Mouse (Mus musculus): ENCODE measurements around the gene Prss57. TPM values are rescaled to one million over a fixed set of nuclear protein-coding genes. Genes with fewer than 3 reads are reported as not detected.
A peak's percentile ranks its signal among the peaks of the same experiment; 100 is the strongest.

Prss57 gene
- polyA plus RNA-seq, 1 experiment from 2014 or later, result not detected

DNA sequence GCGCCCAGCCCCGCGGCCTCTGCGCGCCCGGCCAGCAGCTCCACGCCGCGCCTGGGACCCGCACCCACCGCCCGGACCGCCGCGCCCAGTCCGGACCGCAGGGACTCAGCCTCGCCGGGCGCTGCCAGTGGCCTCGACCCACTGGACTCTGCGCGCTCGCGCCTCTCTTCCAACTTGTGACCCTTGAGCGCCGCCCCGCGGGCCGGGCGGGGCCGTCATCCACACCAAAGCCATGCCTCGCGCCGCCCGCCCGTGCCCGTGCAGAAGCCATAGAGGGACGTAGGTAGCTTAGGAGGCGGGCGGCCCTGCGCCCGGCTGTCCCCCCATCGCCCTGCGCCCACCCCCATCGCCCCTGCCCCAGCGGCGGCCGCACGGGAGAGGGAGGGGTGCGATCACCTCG lies 55.4 kb downstream of the Prss57 start:
- Histone ChIP-seq H3K4me3 (replicated peaks) (0 out of 2 replicates have a peak overlapping the region, but pooled peaks have one; percentile 15), H3K4me2 (peak overlapping the region; percentile 30; the same call in 1 of the 2 replicates), H3K27ac (no peak overlapping the region), H3K27me3 (peaks cover 34% of the 10 kb centered on the region), H3K36me3 (peaks cover 77% of the 10 kb centered on the region), H3K9me3 (peaks cover 67% of the 10 kb centered on the region), H3K9ac (replicated peaks) (no peak overlapping the region; the same call in 1 of the 2 replicates), H3K4me1 (replicated peaks) (peaks cover 5% of the 10 kb centered on the region; the same call in 1 of the 2 replicates)
- no peak for ATAC-seq (ENCODE audit: insufficient number of reproducible peaks, insufficient read depth, low FRiP score, low TSS enrichment, low read depth)
- WGBS, result 28% methylated on average over 51 of the region's 52 CpGs

- H3K9ac ChIP-seq (replicated peaks), result no peak overlapping the region
- peaks cover 41% of the 10 kb centered on the region for H3K27me3 ChIP-seq
- ATAC-seq (ENCODE audit: insufficient number of reproducible peaks, insufficient read depth, low FRiP score, low TSS enrichment, low read depth), result no peak
- H3K4me3 ChIP-seq (replicated peaks), result no peak overlapping the region
- no peak overlapping the region for H3K27ac ChIP-seq
- 95% methylated on average over 15 of the region's 15 CpGs for WGBS
- H3K36me3 ChIP-seq, result peaks cover 62% of the 10 kb centered on the region
- peaks cover 52% of the 10 kb centered on the region for H3K9me3 ChIP-seq
- H3K4me1 ChIP-seq (replicated peaks), result peaks cover 5% of the 10 kb centered on the region; the same call in 1 of the 2 replicates
- no peak overlapping the region for H3K4me2 ChIP-seq
Observed at GRCm38 (mm10) chr10:79733847-79734246, 56.9 kb downstream of the Prss57 start.

DNA sequence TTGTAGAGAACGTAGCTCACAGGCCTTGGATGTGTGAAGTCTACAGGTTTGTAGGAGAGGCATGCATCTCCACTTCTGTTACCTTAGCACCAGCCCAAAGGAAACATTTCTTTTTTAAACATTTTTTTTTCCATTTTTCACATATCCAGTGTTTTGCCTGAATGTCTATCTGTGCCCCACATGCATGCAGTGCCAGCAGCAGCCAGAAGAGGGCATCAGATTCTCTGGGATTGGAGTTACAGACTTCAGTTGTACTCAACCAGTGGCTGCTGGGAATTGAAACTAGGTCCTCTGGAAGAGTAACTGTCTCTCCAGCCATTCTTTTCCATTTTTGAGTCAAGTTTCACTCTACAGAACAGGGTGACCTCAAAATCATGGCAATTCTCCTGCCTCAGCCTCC lies 58.3 kb downstream of the Prss57 start:
- ATAC-seq (ENCODE audit: insufficient number of reproducible peaks, insufficient read depth, low FRiP score, low TSS enrichment, low read depth), result no peak

More for the DNA sequence above, 58.3 kb downstream of the Prss57 start:
- no peak overlapping the region for H3K27ac ChIP-seq
- peaks cover 40% of the 10 kb centered on the region for H3K9me3 ChIP-seq
- no peak overlapping the region for H3K4me3 ChIP-seq (replicated peaks)
- 93% methylated on average over 1 of the region's 1 CpGs for WGBS
- H3K27me3 ChIP-seq, result peaks cover 43% of the 10 kb centered on the region
- H3K36me3 ChIP-seq, result peaks cover 49% of the 10 kb centered on the region
- no peak overlapping the region for H3K9ac ChIP-seq (replicated peaks)
- H3K4me2 ChIP-seq, result no peak overlapping the region
- peaks cover 5% of the 10 kb centered on the region; the same call in 1 of the 2 replicates for H3K4me1 ChIP-seq (replicated peaks)

Other genes starting within 250 kb of the Prss57 start
- 74.8 and 78.1 TPM in 2 replicates for gene Mier2, start 235.8 kb downstream of the Prss57 start, polyA plus RNA-seq (2016; fragmentation: Nextera tagmentation; extraction: Ambion mirVana)
- not detected in 2 replicates for gene Theg, start 203.6 kb downstream of the Prss57 start, polyA plus RNA-seq (2016; fragmentation: Nextera tagmentation; extraction: Ambion mirVana)
- not detected in 2 replicates for gene C2cd4c, start 176.9 kb downstream of the Prss57 start, polyA plus RNA-seq (2016; fragmentation: Nextera tagmentation; extraction: Ambion mirVana)
- 12.0 and 12.2 TPM in 2 replicates for gene Shc2, start 153.0 kb downstream of the Prss57 start, polyA plus RNA-seq (2016; fragmentation: Nextera tagmentation; extraction: Ambion mirVana)
- not detected in 2 replicates for gene Odf3l2, start 145.2 kb downstream of the Prss57 start, polyA plus RNA-seq (2016; fragmentation: Nextera tagmentation; extraction: Ambion mirVana)
- gene Madcam1, start 126.4 kb downstream of the Prss57 start, polyA plus RNA-seq (2016; fragmentation: Nextera tagmentation; extraction: Ambion mirVana), result 7.1 and 7.2 TPM in 2 replicates
- 57.6 and 63.1 TPM in 2 replicates for gene Tpgs1, start 121.6 kb downstream of the Prss57 start, polyA plus RNA-seq (2016; fragmentation: Nextera tagmentation; extraction: Ambion mirVana)
- 139 and 149 TPM in 2 replicates for gene Cdc34, start 108.8 kb downstream of the Prss57 start, polyA plus RNA-seq (2016; fragmentation: Nextera tagmentation; extraction: Ambion mirVana)
- 0.74 and 1.2 TPM in 2 replicates for gene Gzmm, start 101.9 kb downstream of the Prss57 start, polyA plus RNA-seq (2016; fragmentation: Nextera tagmentation; extraction: Ambion mirVana)
- 676 and 680 TPM in 2 replicates for gene Bsg, start 86.5 kb downstream of the Prss57 start, polyA plus RNA-seq (2016; fragmentation: Nextera tagmentation; extraction: Ambion mirVana)
- gene Hcn2, start 74.3 kb downstream of the Prss57 start, polyA plus RNA-seq (2016; fragmentation: Nextera tagmentation; extraction: Ambion mirVana), result 0.15 TPM in 1 of 2 replicates, not detected in the other
- 54.0 and 54.1 TPM in 2 replicates for gene Polrmt, start 44.4 kb downstream of the Prss57 start, polyA plus RNA-seq (2016; fragmentation: Nextera tagmentation; extraction: Ambion mirVana)
- gene Fgf22, start 35.9 kb downstream of the Prss57 start, polyA plus RNA-seq (2016; fragmentation: Nextera tagmentation; extraction: Ambion mirVana), result 0.24 and 0.60 TPM in 2 replicates
- gene Rnf126, start 24.0 kb downstream of the Prss57 start, polyA plus RNA-seq (2016; fragmentation: Nextera tagmentation; extraction: Ambion mirVana), result 108 and 113 TPM in 2 replicates
- 3.0 and 4.0 TPM in 2 replicates for gene Fstl3, start 13.7 kb downstream of the Prss57 start, polyA plus RNA-seq (2016; fragmentation: Nextera tagmentation; extraction: Ambion mirVana)
- 121 TPM in 2 replicates for gene Palm, start 2.6 kb upstream of the Prss57 start, polyA plus RNA-seq (2016; fragmentation: Nextera tagmentation; extraction: Ambion mirVana)
- 0.28 and 0.67 TPM in 2 replicates for gene Misp, start 30.0 kb upstream of the Prss57 start, polyA plus RNA-seq (2016; fragmentation: Nextera tagmentation; extraction: Ambion mirVana)
- 373 and 403 TPM in 2 replicates for gene Ptbp1, start 63.5 kb upstream of the Prss57 start, polyA plus RNA-seq (2016; fragmentation: Nextera tagmentation; extraction: Ambion mirVana)
- gene Prtn3, start 83.5 kb upstream of the Prss57 start, polyA plus RNA-seq (2016; fragmentation: Nextera tagmentation; extraction: Ambion mirVana), result 15.1 and 15.3 TPM in 2 replicates
- gene Plppr3, start 83.7 kb upstream of the Prss57 start, polyA plus RNA-seq (2016; fragmentation: Nextera tagmentation; extraction: Ambion mirVana), result 157 and 162 TPM in 2 replicates
- gene Elane, start 95.3 kb upstream of the Prss57 start, polyA plus RNA-seq (2016; fragmentation: Nextera tagmentation; extraction: Ambion mirVana), result not detected in 2 replicates
- gene Cfd, start 99.9 kb upstream of the Prss57 start, polyA plus RNA-seq (2016; fragmentation: Nextera tagmentation; extraction: Ambion mirVana), result not detected in 2 replicates
- 50.8 and 53.7 TPM in 2 replicates for gene Med16, start 118.0 kb upstream of the Prss57 start, polyA plus RNA-seq (2016; fragmentation: Nextera tagmentation; extraction: Ambion mirVana)
- 5.5 and 21.1 TPM in 2 replicates for gene Gm26602, start 119.9 kb upstream of the Prss57 start, polyA plus RNA-seq (2016; fragmentation: Nextera tagmentation; extraction: Ambion mirVana)
- gene Kiss1r, start 126.0 kb upstream of the Prss57 start, polyA plus RNA-seq (2016; fragmentation: Nextera tagmentation; extraction: Ambion mirVana), result 1.1 and 1.2 TPM in 2 replicates
- 149 and 161 TPM in 2 replicates for gene R3hdm4, start 130.2 kb upstream of the Prss57 start, polyA plus RNA-seq (2016; fragmentation: Nextera tagmentation; extraction: Ambion mirVana)
- 8.4 and 8.6 TPM in 2 replicates for gene Arid3a, start 136.1 kb upstream of the Prss57 start, polyA plus RNA-seq (2016; fragmentation: Nextera tagmentation; extraction: Ambion mirVana)
- gene Wdr18, start 169.2 kb upstream of the Prss57 start, polyA plus RNA-seq (2016; fragmentation: Nextera tagmentation; extraction: Ambion mirVana), result 120 and 122 TPM in 2 replicates
- 0.54 and 0.68 TPM in 2 replicates for gene Grin3b, start 179.8 kb upstream of the Prss57 start, polyA plus RNA-seq (2016; fragmentation: Nextera tagmentation; extraction: Ambion mirVana)
- 20.7 and 22.5 TPM in 2 replicates for gene Tmem259, start 193.4 kb upstream of the Prss57 start, polyA plus RNA-seq (2016; fragmentation: Nextera tagmentation; extraction: Ambion mirVana)
- 216 and 240 TPM in 2 replicates for gene Cnn2, start 197.6 kb upstream of the Prss57 start, polyA plus RNA-seq (2016; fragmentation: Nextera tagmentation; extraction: Ambion mirVana)
- 2.1 and 2.3 TPM in 2 replicates for gene Abca7, start 205.5 kb upstream of the Prss57 start, polyA plus RNA-seq (2016; fragmentation: Nextera tagmentation; extraction: Ambion mirVana)
- 12.5 and 12.6 TPM in 2 replicates for gene Arhgap45, start 225.7 kb upstream of the Prss57 start, polyA plus RNA-seq (2016; fragmentation: Nextera tagmentation; extraction: Ambion mirVana)
- 241 and 251 TPM in 2 replicates for gene Polr2e, start 248.8 kb upstream of the Prss57 start, polyA plus RNA-seq (2016; fragmentation: Nextera tagmentation; extraction: Ambion mirVana)